Mouse (Mus musculus) left cerebral cortex, adult 2 months (tissue): ENCODE data around the gene Timm17b. TPM values are rescaled to one million over a fixed set of nuclear protein-coding genes. Genes with fewer than 3 reads are reported as not detected.
"Not testable (repeated sequence)": the region's sequence is repeated elsewhere in the genome, so short reads cannot be mapped to it uniquely, and the experiment has no call there.

Experiments used
- DNase-seq, 2 experiments: peaks; one replicate each; pipeline ENCODE4 v3.0.0; 2021 to 2022; ENCODE audit warnings: low spot score in 2 of 2, mixed read lengths in 1 of 2; ENCODE audit errors: extremely low spot score in 1 of 2
- H3K27ac ChIP-seq: fragments of 200-600 bp; 2 replicates; pipeline ENCODE4 v1.8.1; 2022
- H3K4me3 ChIP-seq: fragments of 200-600 bp; 2 replicates; pipeline ENCODE4 v1.8.1; 2022
- CTCF ChIP-seq: fragments of 200-600 bp; IDR thresholded peaks from 2 replicates; pipeline ENCODE4 v1.8.1; 2022; ENCODE audit warnings: antibody characterized with exemption, mild to moderate bottlenecking, moderate library complexity
- intact Hi-C: fragments of 180-260 bp; cut with DNase I; formaldehyde crosslinking; loops from one replicate; pipeline ENCODE4 v1.15.1; 2025
- total RNA-seq, 2 experiments: library from RNA; stranded (reverse); gene quantifications; 2 replicates each; pipeline ENCODE4 v1.2.3; 2021

Gene Timm17b
- total RNA-seq, 2 experiments from 2014 or later, result 19.3 to 27.4 TPM

DNA sequence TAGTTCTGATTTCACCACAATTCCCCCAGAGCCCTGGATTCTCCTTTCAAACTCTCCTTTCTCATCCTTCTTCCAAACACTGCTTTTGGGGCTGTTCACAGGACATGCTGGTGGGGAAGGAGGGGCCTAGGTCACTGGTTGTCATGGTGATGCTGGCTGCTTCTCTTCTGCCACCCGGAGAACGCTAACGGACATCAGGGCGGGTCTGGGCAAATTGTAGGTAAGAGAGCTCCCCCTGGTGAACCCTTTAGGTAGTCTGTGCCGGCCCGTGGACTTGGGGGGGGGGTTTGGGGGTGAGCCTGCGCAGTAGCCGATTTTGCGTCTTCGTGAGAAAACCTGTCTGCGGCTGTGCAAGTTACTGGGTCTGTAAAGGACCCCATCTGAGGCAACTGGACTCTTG lies 19.3 kb upstream of the Timm17b start:
- Histone ChIP-seq H3K27ac (peak overlapping the region; percentile 59), H3K4me3 (peak overlapping the region; percentile 64)
- intact Hi-C loops, result loop anchor here (5.0 kb wide), 1 partner anchor 33 kb away; no protein-coding TSS in a partner anchor
- peak; percentile 51 to 52 for DNase-seq
- TF ChIP-seq CTCF, result peak; percentile 44

- Histone ChIP-seq H3K27ac (peak within 1 kb of the TSS; percentile 91), H3K4me3 (peak within 1 kb of the TSS; percentile 65)
- intact Hi-C loops, result loop anchor here (5.0 kb wide), 1 partner anchor 37 kb away; no protein-coding TSS in a partner anchor
Observed at GRCm38 (mm10) chrX:7883841-7884567, 15.2 kb upstream of the Timm17b start, which contains the start of gene Slc35a2. TSS of gene Slc35a2 (plus strand) at chrX:7884028.

GRCm38 (mm10) chrX:7898211-7898610 lies 946 bp upstream of the Timm17b start:
- Histone ChIP-seq H3K4me3 (peak overlapping the region; percentile 66), H3K27ac (no peak overlapping the region)
- intact Hi-C loops, result no loop called here
- DNase-seq, result no peak
- no peak for TF ChIP-seq CTCF

More at GRCm38 (mm10) chrX:7883841-7884567, 15.2 kb upstream of the Timm17b start, which contains the start of gene Slc35a2:
- peak; percentile 3 for TF ChIP-seq CTCF
- peak; percentile 69 to 74 for DNase-seq

- Histone ChIP-seq H3K27ac (no peak overlapping the region), H3K4me3 (no peak overlapping the region)
- DNase-seq, result no peak
- intact Hi-C loops, result no loop called here
- no peak for TF ChIP-seq CTCF
Observed at GRCm38 (mm10) chrX:7904441-7904840, 5.3 kb downstream of the Timm17b start.

- no peak within 1 kb of the TSS for H3K27ac ChIP-seq
- H3K4me3 ChIP-seq, result no peak within 1 kb of the TSS
- intact Hi-C loops, result no loop called here
- TF ChIP-seq CTCF, result no peak
- no peak for DNase-seq
Observed at GRCm38 (mm10) chrX:7907735-7908134, 8.6 kb downstream of the Timm17b start, which contains the start of gene Gm10491. TSS of gene Gm10491 (minus strand) at chrX:7907835.

DNA sequence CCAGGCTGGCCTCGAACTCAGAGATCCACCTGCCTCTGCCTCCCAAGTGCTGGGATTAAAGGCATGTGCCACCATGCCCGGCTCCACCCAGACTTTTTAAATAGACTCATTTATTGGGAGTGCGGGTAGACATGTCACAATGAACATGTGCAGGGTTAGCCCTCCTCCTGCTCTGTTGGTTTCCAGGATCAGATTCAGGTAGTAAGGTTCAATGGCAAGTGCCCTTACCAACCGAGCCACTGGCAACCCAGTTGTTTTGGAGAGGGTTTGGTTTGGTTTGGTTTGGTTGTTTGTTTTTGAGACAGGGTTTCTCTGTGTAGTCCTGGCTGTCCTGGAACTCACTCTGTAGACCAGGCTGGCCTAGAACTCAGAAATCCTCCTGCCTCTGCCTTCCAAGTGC lies 10.1 kb downstream of the Timm17b start, which contains the start of gene Gm10490:
TSS of gene Gm10490 (plus strand) at position 301 of the 400 bp plus-strand sequence.
- DNase-seq, H3K4me3 ChIP-seq, H3K27ac ChIP-seq, intact Hi-C loops: not testable (repeated sequence)

DNA sequence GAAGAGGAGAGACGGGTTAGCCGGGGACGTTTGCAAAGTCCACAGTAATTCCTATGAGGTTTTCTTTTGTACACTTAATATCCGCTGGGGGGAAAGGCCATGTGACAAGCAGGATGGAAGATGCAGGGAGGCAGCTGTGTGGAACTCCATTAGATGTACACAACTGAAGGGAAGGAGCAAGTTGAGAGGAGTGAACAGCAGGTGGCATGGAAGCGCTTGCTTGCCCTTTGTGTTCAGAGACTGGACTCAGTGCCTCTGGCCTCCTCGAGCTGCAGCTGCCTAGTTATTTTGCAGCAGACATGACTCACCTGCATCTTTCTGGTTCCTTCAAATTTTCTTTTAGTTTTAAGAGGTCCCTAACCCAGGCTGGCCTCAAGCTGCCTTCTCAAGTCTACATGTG lies 11.3 kb downstream of the Timm17b start:
- Histone ChIP-seq H3K27ac (no peak overlapping the region), H3K4me3 (no peak overlapping the region)
- DNase-seq, result no peak
- intact Hi-C loops, result loop anchor here (10.0 kb wide), 1 partner anchor 194 kb away; no protein-coding TSS in a partner anchor
- no peak; the same call in 1 of the 2 replicates for TF ChIP-seq CTCF

DNA sequence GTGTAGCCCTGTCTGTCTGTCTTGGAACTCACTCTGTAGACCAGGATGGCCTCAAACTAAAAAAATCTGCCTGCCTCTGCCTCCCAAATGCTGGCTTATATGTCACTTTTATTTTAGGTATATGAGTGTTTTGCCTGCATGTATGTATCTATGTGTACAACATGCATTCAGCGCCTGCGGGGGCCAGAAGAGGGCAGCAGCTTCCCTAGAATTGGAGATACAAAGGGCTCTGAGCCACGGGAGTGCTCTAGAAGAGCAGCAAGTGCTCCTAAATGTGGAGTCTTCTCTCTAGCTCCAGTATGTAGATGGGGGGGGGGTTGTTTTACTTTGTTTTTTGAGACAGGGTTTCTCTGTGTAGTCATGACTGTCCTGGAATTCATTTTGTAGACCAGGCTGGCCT lies 16.5 kb downstream of the Timm17b start:
- not testable (repeated sequence) for H3K27ac ChIP-seq, H3K4me3 ChIP-seq, DNase-seq
- TF ChIP-seq CTCF, result peak; percentile 15
- intact Hi-C loops, result loop anchor here (5.0 to 10.0 kb wide), 2 partner anchors 102 to 189 kb away; partner anchors contain the start of gene Glod5

DNA sequence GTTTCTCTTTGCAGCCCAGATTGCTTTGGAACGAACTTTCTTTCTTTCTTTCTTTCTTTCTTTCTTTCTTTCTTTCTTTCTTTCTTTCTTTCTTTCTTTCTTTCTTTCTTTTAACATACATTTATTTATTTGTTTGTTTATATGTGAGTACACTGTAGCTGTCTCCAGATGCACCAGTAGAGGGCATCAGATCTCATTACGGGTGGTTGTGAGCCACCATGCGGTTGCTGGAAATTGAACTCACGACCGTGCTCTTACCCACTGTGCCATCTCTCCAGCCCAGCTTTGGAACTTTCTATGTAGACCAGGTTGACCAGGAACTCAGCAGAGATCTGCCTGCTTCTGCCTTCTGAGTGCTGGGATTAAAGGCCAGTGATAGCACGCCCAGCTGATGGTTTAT lies 18.8 kb downstream of the Timm17b start:
- H3K27ac ChIP-seq, DNase-seq, H3K4me3 ChIP-seq: not testable (repeated sequence)
- intact Hi-C loops, result loop anchor here (5.0 to 10.0 kb wide), 2 partner anchors 99 to 187 kb away; partner anchors contain the start of gene Glod5

GRCm38 (mm10) chrX:7919601-7920383 lies 20.6 kb downstream of the Timm17b start, which contains the start of gene Pcsk1n:
TSS of gene Pcsk1n (plus strand) at chrX:7919822.
- intact Hi-C loops, result loop anchor here (5.0 to 10.0 kb wide), 2 partner anchors 98 to 185 kb away; partner anchors contain the start of gene Glod5
- no peak for TF ChIP-seq CTCF

DNA sequence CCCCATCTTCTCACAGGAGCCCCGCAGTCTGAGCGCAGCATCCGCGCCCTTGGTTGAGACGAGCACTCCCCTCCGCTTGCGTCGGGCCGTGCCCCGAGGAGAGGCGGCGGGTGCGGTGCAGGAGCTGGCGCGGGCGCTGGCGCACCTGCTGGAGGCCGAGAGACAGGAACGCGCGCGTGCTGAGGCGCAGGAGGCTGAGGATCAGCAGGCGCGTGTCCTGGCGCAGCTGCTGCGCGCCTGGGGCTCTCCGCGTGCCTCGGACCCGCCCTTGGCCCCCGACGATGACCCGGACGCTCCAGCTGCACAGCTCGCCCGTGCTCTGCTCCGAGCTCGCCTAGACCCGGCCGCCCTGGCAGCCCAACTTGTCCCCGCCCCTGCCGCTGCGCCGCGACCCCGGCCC lies 22.9 kb downstream of the Timm17b start:
- H3K4me3 ChIP-seq, result peak overlapping the region; percentile 53
- DNase-seq, result peak in 1 of 2 experiments; percentile 35
- intact Hi-C loops, result no loop called here
- H3K27ac ChIP-seq, result no peak overlapping the region
- TF ChIP-seq CTCF, result no peak

More at GRCm38 (mm10) chrX:7919601-7920383, 20.6 kb downstream of the Timm17b start, which contains the start of gene Pcsk1n:
- Histone ChIP-seq H3K27ac (peak within 1 kb of the TSS; percentile 81), H3K4me3 (peak within 1 kb of the TSS; percentile 53)
- DNase-seq, result peak; percentile 40 to 46
